Mouse (Mus musculus) liver, embryonic 15.5 days (tissue): ENCODE data around the gene Adam17. TPM values are rescaled to one million over a fixed set of nuclear protein-coding genes. Genes with fewer than 3 reads are reported as not detected.

Experiments used
- ATAC-seq: fragments of 200-750 bp; cut with Nextera tagmentation; 2 replicates; pipeline ENCODE4 v1.8.0; 2017; ENCODE audit warnings: moderate number of reproducible peaks, mild to moderate bottlenecking, moderate library complexity; ENCODE audit not compliant: insufficient read depth
- H3K27ac ChIP-seq: fragments of 300-500 bp; sonication (generic); replicated peaks from 2 replicates; pipeline ENCODE4 v1.5.1; 2015; ENCODE audit warnings: mild to moderate bottlenecking, inconsistent platforms
- H3K27me3 ChIP-seq: fragments of 300-500 bp; sonication (generic); 2 replicates; pipeline ENCODE4 v1.6.1; 2015; ENCODE audit warnings: mild to moderate bottlenecking, inconsistent platforms
- H3K36me3 ChIP-seq: fragments of 300-500 bp; sonication (generic); replicated peaks from 2 replicates; pipeline ENCODE4 v1.6.1; 2015; ENCODE audit warnings: moderate library complexity, mild to moderate bottlenecking, inconsistent platforms
- H3K4me1 ChIP-seq: fragments of 300-500 bp; sonication (generic); replicated peaks from 2 replicates; pipeline ENCODE4 v1.6.1; 2015; ENCODE audit warnings: inconsistent platforms
- H3K4me2 ChIP-seq: fragments of 300-500 bp; sonication (generic); 2 replicates; pipeline ENCODE4 v1.6.1; 2015; ENCODE audit warnings: moderate library complexity, mild to moderate bottlenecking, inconsistent platforms
- H3K4me3 ChIP-seq: fragments of 300-500 bp; sonication (generic); replicated peaks from 2 replicates; pipeline ENCODE4 v1.5.1; 2015; ENCODE audit warnings: mild to moderate bottlenecking, inconsistent platforms
- H3K9ac ChIP-seq: fragments of 300-500 bp; sonication (generic); 2 replicates; pipeline ENCODE4 v1.6.1; 2015; ENCODE audit warnings: moderate library complexity, mild to moderate bottlenecking, inconsistent platforms
- H3K9me3 ChIP-seq: fragments of 300-500 bp; sonication (generic); replicated peaks from 2 replicates; pipeline ENCODE4 v1.6.1; 2016; ENCODE audit warnings: inconsistent platforms
- WGBS: fragments of 180-500 bp; shearing (Covaris S2); methylation state at CpG from one replicate; pipeline ENCODE4 v1.1.7; 2015; ENCODE audit warnings: mixed read lengths; ENCODE audit not compliant: insufficient replicate concordance; 5-methylcytosine and 5-hydroxymethylcytosine counted together
- polyA plus RNA-seq: library from polyadenylated mRNA; unstranded; fragments of >200 nt; fragmentation: Nextera tagmentation; extraction: Ambion mirVana; gene quantifications from 2 replicates; pipeline ENCODE4 v1.2.1, GENCODE M21; 2015

Adam17 gene
- polyA plus RNA-seq, 1 experiment from 2014 or later: 14.3 TPM

DNA sequence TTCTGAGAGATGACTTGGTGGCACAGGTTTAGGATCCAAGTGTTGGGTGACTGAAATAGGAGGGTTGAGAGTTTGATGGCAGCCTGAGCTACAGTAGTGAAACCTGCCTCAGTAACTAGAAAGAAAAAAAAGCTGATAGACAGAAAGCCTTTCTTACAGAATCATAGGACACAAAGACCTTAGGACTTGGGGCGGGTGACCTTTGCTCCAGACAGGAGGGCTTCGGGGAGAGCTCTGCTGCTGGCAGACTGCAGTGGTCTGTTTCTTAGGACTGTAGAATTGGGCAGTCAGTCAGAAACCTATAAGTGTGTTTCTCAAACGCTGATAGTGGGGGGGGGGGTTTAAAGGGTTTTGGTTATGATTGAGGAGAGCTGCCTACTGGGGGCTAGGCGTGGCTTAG lies 67.7 kb downstream of the Adam17 start:
- H3K4me2 ChIP-seq: no peak overlapping the region
- H3K36me3 ChIP-seq: peaks cover 77% of the 10 kb centered on the region
- WGBS: 69% methylated on average over 4 of the region's 4 CpGs
- H3K4me1 ChIP-seq: peaks cover 14% of the 10 kb centered on the region; the same call in 1 of the 2 replicates
- ATAC-seq: no peak
- H3K27me3 ChIP-seq: no peaks in the 10 kb centered on the region
- H3K9ac ChIP-seq: no peak overlapping the region
- H3K9me3 ChIP-seq: no peaks in the 10 kb centered on the region
- no peak overlapping the region for H3K27ac ChIP-seq
- H3K4me3 ChIP-seq: no peak overlapping the region

DNA sequence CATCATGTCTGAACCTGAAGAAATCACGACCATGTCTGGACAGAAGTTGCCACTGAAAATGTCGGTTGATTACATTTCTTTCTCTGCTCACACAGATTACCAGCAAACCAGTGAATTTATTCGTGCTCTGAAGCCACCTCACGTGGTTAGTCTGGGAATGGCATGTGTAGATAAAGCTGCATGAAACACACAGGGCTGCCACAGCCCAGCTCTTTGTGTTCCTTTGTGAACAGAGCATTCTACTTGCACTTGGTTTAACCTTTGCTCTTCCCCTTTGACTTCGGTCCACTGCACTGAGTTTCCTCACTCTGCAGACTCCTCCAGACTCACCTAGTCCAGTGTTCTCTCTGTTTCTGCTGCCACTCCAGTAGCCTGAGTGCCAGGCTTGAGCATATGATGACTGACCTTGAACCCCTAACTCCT lies 71.1 kb downstream of the Adam17 start:
- ATAC-seq: peak; percentile 68
- H3K4me2 ChIP-seq: no peak overlapping the region
- H3K36me3 ChIP-seq: peaks cover 72% of the 10 kb centered on the region
- no peak overlapping the region for H3K4me3 ChIP-seq
- H3K9me3 ChIP-seq: no peaks in the 10 kb centered on the region
- no peaks in the 10 kb centered on the region for H3K27me3 ChIP-seq
- H3K9ac ChIP-seq: no peak overlapping the region
- H3K4me1 ChIP-seq: peaks cover 14% of the 10 kb centered on the region; the same call in 1 of the 2 replicates
- WGBS: 26% methylated on average over 5 of the region's 5 CpGs
- H3K27ac ChIP-seq: peak overlapping the region; percentile 6; the same call in 1 of the 2 replicates

DNA sequence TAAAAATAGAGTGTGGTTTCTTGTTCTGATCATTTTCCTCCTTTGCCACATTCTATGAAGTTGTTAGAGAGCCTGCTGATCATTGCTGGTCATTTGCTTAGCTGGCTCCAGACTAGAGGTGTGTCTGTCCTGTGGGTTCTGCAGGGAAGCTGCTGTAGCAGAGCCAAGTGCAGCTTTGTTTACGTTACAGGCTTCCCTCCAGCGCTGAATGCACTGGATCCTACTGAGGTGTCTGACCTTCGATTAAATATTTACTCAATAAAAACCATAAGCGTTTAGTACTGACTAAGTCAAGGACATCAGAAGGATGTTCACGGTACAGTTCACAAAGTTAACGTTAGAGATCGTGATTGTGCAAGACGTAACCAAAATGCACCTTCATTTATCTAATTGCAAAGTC lies 71.5 kb downstream of the Adam17 start:
- H3K9ac ChIP-seq: no peak overlapping the region
- WGBS: 61% methylated on average over 8 of the region's 8 CpGs
- H3K4me1 ChIP-seq: peaks cover 14% of the 10 kb centered on the region; the same call in 1 of the 2 replicates
- H3K4me2 ChIP-seq: no peak overlapping the region
- ATAC-seq: peak; percentile 51; the same call in 1 of the 2 replicates
- peaks cover 72% of the 10 kb centered on the region for H3K36me3 ChIP-seq
- H3K27me3 ChIP-seq: no peaks in the 10 kb centered on the region
- peak overlapping the region; percentile 6; the same call in 1 of the 2 replicates for H3K27ac ChIP-seq
- no peak overlapping the region for H3K4me3 ChIP-seq
- H3K9me3 ChIP-seq: no peaks in the 10 kb centered on the region

GRCm38 (mm10) chr12:21301324-21301723 lies 72.1 kb downstream of the Adam17 start:
- ATAC-seq: no peak
- Histone ChIP-seq H3K9ac (no peak overlapping the region), H3K27me3 (no peaks in the 10 kb centered on the region), H3K36me3 (peaks cover 72% of the 10 kb centered on the region), H3K4me3 (no peak overlapping the region), H3K9me3 (no peaks in the 10 kb centered on the region), H3K4me2 (no peak overlapping the region), H3K4me1 (peaks cover 14% of the 10 kb centered on the region; the same call in 1 of the 2 replicates), H3K27ac (no peak overlapping the region)
- WGBS: 62% methylated on average over 7 of the region's 7 CpGs

- Histone ChIP-seq H3K9me3 (no peaks in the 10 kb centered on the region), H3K36me3 (peaks cover 75% of the 10 kb centered on the region), H3K27me3 (no peaks in the 10 kb centered on the region), H3K4me1 (peaks cover 14% of the 10 kb centered on the region; the same call in 1 of the 2 replicates), H3K9ac (no peak overlapping the region), H3K27ac (no peak overlapping the region), H3K4me2 (no peak overlapping the region), H3K4me3 (no peak overlapping the region)
- ATAC-seq: no peak
- WGBS: 83% methylated on average over 11 of the region's 11 CpGs
Measured at GRCm38 (mm10) chr12:21298856-21299255, 74.6 kb downstream of the Adam17 start.

GRCm38 (mm10) chr12:21289651-21290050 lies 83.8 kb downstream of the Adam17 start:
- H3K36me3 ChIP-seq: peaks cover 52% of the 10 kb centered on the region
- ATAC-seq: no peak
- no peaks in the 10 kb centered on the region for H3K9me3 ChIP-seq
- no peak overlapping the region for H3K4me2 ChIP-seq
- no peak overlapping the region for H3K4me3 ChIP-seq
- no peak overlapping the region for H3K9ac ChIP-seq
- H3K4me1 ChIP-seq: peaks cover 21% of the 10 kb centered on the region
- no peak overlapping the region for H3K27ac ChIP-seq
- WGBS: 71% methylated on average over 6 of the region's 6 CpGs
- no peaks in the 10 kb centered on the region for H3K27me3 ChIP-seq

- Histone ChIP-seq H3K27ac (no peak overlapping the region), H3K9ac (no peak overlapping the region), H3K36me3 (peaks cover 44% of the 10 kb centered on the region), H3K4me1 (peaks cover 21% of the 10 kb centered on the region), H3K27me3 (no peaks in the 10 kb centered on the region), H3K4me3 (no peak overlapping the region), H3K4me2 (no peak overlapping the region), H3K9me3 (no peaks in the 10 kb centered on the region)
- no peak for ATAC-seq
- 74% methylated on average over 3 of the region's 3 CpGs for WGBS
Measured at GRCm38 (mm10) chr12:21288716-21289395, 84.6 kb downstream of the Adam17 start.

GRCm38 (mm10) chr12:21286712-21287650 lies 86.5 kb downstream of the Adam17 start:
- Histone ChIP-seq H3K4me2 (peak overlapping the region; percentile 83), H3K9me3 (no peaks in the 10 kb centered on the region), H3K36me3 (peaks cover 25% of the 10 kb centered on the region), H3K27ac (peak overlapping the region; percentile 81), H3K27me3 (no peaks in the 10 kb centered on the region), H3K9ac (peak overlapping the region; percentile 74), H3K4me1 (peaks cover 21% of the 10 kb centered on the region), H3K4me3 (peak overlapping the region; percentile 76)
- WGBS: 10% methylated on average over 18 of the region's 18 CpGs
- ATAC-seq: peak; percentile 25; the same call in 1 of the 2 replicates

GRCm38 (mm10) chr12:21286243-21286622 lies 87.2 kb downstream of the Adam17 start, which contains the start of gene Itgb1bp1:
Gene Itgb1bp1 (minus strand): TSS chr12:21286284.
- peak; percentile 88 for ATAC-seq
- Histone ChIP-seq H3K9ac (peak within 1 kb of the TSS; percentile 77), H3K27me3 (no peaks in the 10 kb centered on the region), H3K9me3 (no peaks in the 10 kb centered on the region), H3K27ac (peak within 1 kb of the TSS; percentile 81), H3K4me2 (peak within 1 kb of the TSS; percentile 83), H3K4me3 (peak within 1 kb of the TSS; percentile 76), H3K36me3 (peaks cover 17% of the 10 kb centered on the region; the same call in 1 of the 2 replicates), H3K4me1 (peaks cover 21% of the 10 kb centered on the region)
- under 1% methylated on average over 28 of the region's 28 CpGs for WGBS

DNA sequence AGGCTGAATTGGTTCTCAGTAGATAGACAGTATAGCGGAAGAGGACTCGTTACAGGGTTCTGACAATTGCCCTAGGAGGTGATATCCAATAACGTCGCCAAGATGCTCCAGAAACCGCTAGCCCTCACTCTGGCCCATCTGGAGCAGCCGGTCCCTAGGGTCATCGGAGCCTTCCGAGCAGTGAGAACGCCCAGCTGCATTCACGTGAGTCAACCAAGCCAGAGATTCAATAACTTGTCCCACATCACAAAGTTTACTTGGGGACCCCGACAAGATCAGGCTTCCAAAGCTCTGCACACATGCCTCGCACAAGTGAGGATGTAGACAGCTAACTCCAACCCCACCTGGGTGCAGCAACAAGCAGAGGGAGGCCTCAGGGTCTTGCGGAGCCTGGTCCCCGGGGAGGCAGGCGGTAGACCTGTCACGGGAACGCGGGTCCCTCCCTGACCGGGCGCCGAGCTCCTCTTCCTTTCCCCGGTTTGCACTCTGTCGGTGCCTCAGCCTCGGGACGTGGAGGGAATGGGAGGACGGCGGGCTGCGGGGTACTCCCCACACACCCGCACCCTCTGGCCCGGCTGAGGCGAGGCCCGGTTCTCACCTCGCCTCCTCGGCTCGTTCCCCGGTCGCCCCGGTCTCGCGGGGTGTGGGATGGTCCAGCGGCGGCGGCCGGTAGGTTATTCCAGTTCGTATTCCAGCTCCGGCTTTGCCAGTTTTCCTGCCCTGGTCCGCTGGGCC lies 87.8 kb downstream of the Adam17 start:
- Histone ChIP-seq H3K27ac (peak overlapping the region; percentile 73), H3K36me3 (0 out of 2 replicates have a peak, but pooled peaks cover 13% of the 10 kb centered on the region), H3K9ac (peak overlapping the region; percentile 77), H3K4me1 (peaks cover 21% of the 10 kb centered on the region), H3K4me2 (peak overlapping the region; percentile 83), H3K9me3 (no peaks in the 10 kb centered on the region), H3K27me3 (no peaks in the 10 kb centered on the region), H3K4me3 (peak overlapping the region; percentile 76)
- WGBS: under 1% methylated on average over 47 of the region's 47 CpGs
- ATAC-seq: peak; percentile 78
